Mouse (Mus musculus) CH12.LX (cell line): ENCODE measurements around the gene Dlgap1. TPM values are rescaled to one million over a fixed set of nuclear protein-coding genes. Genes with fewer than 3 reads are reported as not detected.

ENCODE experiments used
- DNase-seq: peaks from one replicate; pipeline ENCODE4 v3.0.0-alpha.2; 2013; ENCODE audit errors: extremely low read depth
- H3K27ac ChIP-seq: 2 replicates; pipeline ENCODE4 v1.5.1; 2012; ENCODE audit warnings: low read depth, mild to moderate bottlenecking, control low read depth, moderate library complexity; ENCODE audit not compliant: insufficient read depth
- H3K27me3 ChIP-seq: replicated peaks from 2 replicates; pipeline ENCODE3; 2012; ENCODE audit warnings: inconsistent platforms
- H3K36me3 ChIP-seq, 2 experiments: replicated peaks in 1 of 2; 2 replicates each; pipeline versions ENCODE3 to v1.6.1; 2012; ENCODE audit warnings: inconsistent platforms in 1 of 2, low read length in 1 of 2, mild to moderate bottlenecking in 1 of 2, mixed read lengths in 1 of 2, moderate library complexity in 1 of 2; ENCODE audit not compliant: control insufficient read depth in 1 of 2, insufficient read depth in 1 of 2
- H3K4me1 ChIP-seq, 2 experiments: 2 replicates each; pipeline ENCODE4 v1.6.1; 2012; ENCODE audit warnings: inconsistent platforms in 1 of 2, moderate library complexity in 1 of 2; ENCODE audit not compliant: insufficient read depth in 2 of 2, control insufficient read depth in 1 of 2
- H3K4me2 ChIP-seq: 2 replicates; pipeline ENCODE4 v1.6.1; 2012; ENCODE audit warnings: low read depth, mild to moderate bottlenecking, control low read depth; ENCODE audit not compliant: poor library complexity, insufficient read depth, severe bottlenecking
- H3K4me3 ChIP-seq, 3 experiments: fragments of 150-350 bp in 1 of 3; sonication (generic) in 1 of 3; replicated peaks in 1 of 3; 2 replicates each; pipeline versions ENCODE3 to v1.5.1; 2011 to 2012; ENCODE audit warnings: low read depth in 2 of 3, low read length in 2 of 3, mild to moderate bottlenecking in 2 of 3, moderate library complexity in 2 of 3, control low read depth in 1 of 3, improper control_type of control experiment in 1 of 3, inconsistent platforms in 1 of 3, mixed read lengths in 1 of 3; ENCODE audit not compliant: poor library complexity in 1 of 3
- H3K79me2 ChIP-seq: replicated peaks from 2 replicates; pipeline ENCODE4 v1.6.1; 2012; ENCODE audit warnings: mild to moderate bottlenecking, moderate library complexity; ENCODE audit not compliant: control insufficient read depth, poor library complexity, insufficient read depth, severe bottlenecking; ENCODE audit errors: extremely low read depth
- H3K9ac ChIP-seq: 2 replicates; pipeline ENCODE4 v1.6.1; 2012; ENCODE audit warnings: low read depth, mild to moderate bottlenecking, control low read depth, moderate library complexity; ENCODE audit not compliant: insufficient read depth
- H3K9me3 ChIP-seq: replicated peaks from 2 replicates; pipeline ENCODE3; 2012; ENCODE audit warnings: low read length, inconsistent platforms, mixed read lengths
- BHLHE40 ChIP-seq: IDR thresholded peaks from 2 replicates; pipeline ENCODE4 v1.6.1; 2011; ENCODE audit warnings: mild to moderate bottlenecking, low read depth, low read length, improper control_type of control experiment
- CHD1 ChIP-seq: IDR thresholded peaks from 2 replicates; pipeline ENCODE4 v1.6.1; 2012; ENCODE audit warnings: low read depth, low read length, improper control_type of control experiment, inconsistent platforms
- CTCF ChIP-seq, 2 experiments: IDR thresholded peaks in 1 of 2; conservative IDR thresholded peaks in 1 of 2; 2 replicates each; pipeline ENCODE4 v1.5.1; 2011 to 2012; ENCODE audit warnings: low read depth in 2 of 2, low read length in 2 of 2, improper control_type of control experiment in 1 of 2, inconsistent platforms in 1 of 2, mild to moderate bottlenecking in 1 of 2, moderate library complexity in 1 of 2
- E2F4 ChIP-seq: IDR thresholded peaks from 2 replicates; pipeline ENCODE4 v1.6.1; 2011; ENCODE audit warnings: low read depth, low read length, improper control_type of control experiment; ENCODE audit not compliant: insufficient replicate concordance
- ELF1 ChIP-seq: IDR thresholded peaks from 2 replicates; pipeline ENCODE4 v1.6.1; 2014; ENCODE audit warnings: low read depth, mild to moderate bottlenecking, inconsistent platforms, low read length, improper control_type of control experiment
- EP300 ChIP-seq: IDR thresholded peaks from 2 replicates; pipeline ENCODE4 v1.6.1; 2011; ENCODE audit warnings: low read length, improper control_type of control experiment
- ETS1 ChIP-seq: conservative IDR thresholded peaks from 2 replicates; pipeline ENCODE4 v1.6.1; 2012; ENCODE audit warnings: low read depth, mild to moderate bottlenecking, inconsistent platforms, low read length, improper control_type of control experiment, moderate library complexity
- GABPA ChIP-seq: IDR thresholded peaks from 2 replicates; pipeline ENCODE4 v1.6.1; 2012; ENCODE audit warnings: low read depth, low read length, improper control_type of control experiment, inconsistent platforms; ENCODE audit not compliant: insufficient replicate concordance
- HCFC1 ChIP-seq: IDR thresholded peaks from 2 replicates; pipeline ENCODE4 v1.6.1; 2012; ENCODE audit warnings: low read depth, mild to moderate bottlenecking, inconsistent platforms, low read length, improper control_type of control experiment
- IRF4 ChIP-seq: IDR thresholded peaks from 2 replicates; pipeline ENCODE4 v1.6.1; 2014; ENCODE audit warnings: low read depth, mild to moderate bottlenecking, inconsistent platforms, low read length, improper control_type of control experiment
- JUND ChIP-seq: conservative IDR thresholded peaks from 2 replicates; pipeline ENCODE4 v1.6.1; 2011; ENCODE audit warnings: low read depth, low read length, improper control_type of control experiment
- KAT2A ChIP-seq: IDR thresholded peaks from 2 replicates; pipeline ENCODE4 v1.6.1; 2012; ENCODE audit warnings: low read length, improper control_type of control experiment, inconsistent platforms; ENCODE audit not compliant: insufficient replicate concordance
- MAFK ChIP-seq: IDR thresholded peaks from 2 replicates; pipeline ENCODE4 v1.6.1; 2011; ENCODE audit warnings: low read length, improper control_type of control experiment; ENCODE audit not compliant: insufficient replicate concordance
- MAX ChIP-seq: IDR thresholded peaks from 2 replicates; pipeline ENCODE4 v1.6.1; 2011; ENCODE audit warnings: low read length, improper control_type of control experiment
- MAZ ChIP-seq: IDR thresholded peaks from 2 replicates; pipeline ENCODE4 v1.6.1; 2012; ENCODE audit warnings: low read depth, mild to moderate bottlenecking, inconsistent platforms, low read length, improper control_type of control experiment, moderate library complexity
- MEF2A ChIP-seq: IDR thresholded peaks from 2 replicates; pipeline ENCODE4 v1.6.1; 2014; ENCODE audit warnings: low read depth, mild to moderate bottlenecking, inconsistent platforms, low read length, improper control_type of control experiment, borderline replicate concordance
- MXI1 ChIP-seq: IDR thresholded peaks from 2 replicates; pipeline ENCODE4 v1.6.1; 2011; ENCODE audit warnings: mild to moderate bottlenecking, low read depth, low read length, improper control_type of control experiment
- MYC ChIP-seq: IDR thresholded peaks from 2 replicates; pipeline ENCODE4 v1.6.1; 2011; ENCODE audit warnings: low read depth, mild to moderate bottlenecking, improper control_type of control experiment, low read length
- NELFE ChIP-seq: IDR thresholded peaks from 2 replicates; pipeline ENCODE4 v1.6.1; 2011; ENCODE audit warnings: low read depth, low read length, improper control_type of control experiment
- NRF1 ChIP-seq: IDR thresholded peaks from 2 replicates; pipeline ENCODE4 v1.6.1; 2014; ENCODE audit warnings: low read depth, mild to moderate bottlenecking, inconsistent platforms, low read length, improper control_type of control experiment, moderate library complexity
- PAX5 ChIP-seq: IDR thresholded peaks from 2 replicates; pipeline ENCODE4 v1.6.1; 2012; ENCODE audit warnings: low read length, inconsistent platforms, mixed read lengths
- POLR2A ChIP-seq: IDR thresholded peaks from 2 replicates; pipeline ENCODE4 v1.6.1; 2011; ENCODE audit warnings: low read depth, mild to moderate bottlenecking, improper control_type of control experiment, low read length
- RAD21 ChIP-seq: IDR thresholded peaks from 2 replicates; pipeline ENCODE4 v1.6.1; 2011; ENCODE audit warnings: low read depth, mild to moderate bottlenecking, low read length, improper control_type of control experiment, moderate library complexity
- RCOR1 ChIP-seq: conservative IDR thresholded peaks from 2 replicates; pipeline ENCODE4 v1.6.1; 2012; ENCODE audit warnings: low read depth, mild to moderate bottlenecking, inconsistent platforms, low read length, improper control_type of control experiment
- UBTF ChIP-seq: IDR thresholded peaks from 2 replicates; pipeline ENCODE4 v1.6.1; 2012; ENCODE audit warnings: low read depth, mild to moderate bottlenecking, inconsistent platforms, low read length, improper control_type of control experiment, moderate library complexity
- USF1 ChIP-seq: IDR thresholded peaks from 2 replicates; pipeline ENCODE4 v1.6.1; 2014; ENCODE audit warnings: low read depth, mild to moderate bottlenecking, inconsistent platforms, low read length, improper control_type of control experiment
- USF2 ChIP-seq: conservative IDR thresholded peaks from 2 replicates; pipeline ENCODE4 v1.6.1; 2011; ENCODE audit warnings: low read depth, low read length, improper control_type of control experiment
- ZC3H11A ChIP-seq: IDR thresholded peaks from 2 replicates; pipeline ENCODE4 v1.6.1; 2012; ENCODE audit warnings: low read depth, mild to moderate bottlenecking, inconsistent platforms, low read length, improper control_type of control experiment
- ZKSCAN1 ChIP-seq: IDR thresholded peaks from 2 replicates; pipeline ENCODE4 v1.6.1; 2012; ENCODE audit warnings: low read depth, inconsistent platforms, low read length, improper control_type of control experiment, borderline replicate concordance
- ZMIZ1 ChIP-seq: IDR thresholded peaks from 2 replicates; pipeline ENCODE4 v1.6.1; 2012; ENCODE audit warnings: low read depth, mild to moderate bottlenecking, inconsistent platforms, low read length, improper control_type of control experiment
- ZNF384 ChIP-seq: IDR thresholded peaks from 2 replicates; pipeline ENCODE4 v1.6.1; 2012; ENCODE audit warnings: low read depth, low read length, improper control_type of control experiment, inconsistent platforms
- dilution Hi-C: fragments of 300-500 bp; cut with MboI; formaldehyde crosslinking; loops from 2 replicates; pipeline ENCODE4 v1.14.3; 2020; ENCODE audit warnings: low sequenced_read_pairs; ENCODE audit not compliant: extremely low pct_unique_long_range_greater_than_20kb, extremely low pct_ligation_motif_present
- in situ Hi-C: fragments of 300-500 bp; cut with MboI; formaldehyde crosslinking; loops from 3 replicates; pipeline ENCODE4 v1.14.3; 2019; ENCODE audit warnings: low sequenced_read_pairs, low pct_ligation_motif_present, low pct_unique_long_range_greater_than_20kb, mixed read lengths
- polyA plus RNA-seq: library from polyadenylated mRNA; unstranded; fragments of >175 nt; gene quantifications from 2 replicates; pipeline ENCODE4 v1.2.1, GENCODE M21; 2012; ENCODE audit warnings: low read depth; ENCODE audit not compliant: insufficient read length
- total RNA-seq, 2 experiments: library from RNA; depleted of rRNA; stranded (reverse); fragments of 300-350 nt in 1 of 2; fragments of >200 nt in 1 of 2; gene quantifications; 2 replicates each; pipeline ENCODE4 v1.2.3; 2012 to 2014

Dlgap1 gene
- total and polyA plus RNA-seq, 3 experiments: 0.51 to 2.7 (median 1.2) TPM

DNA sequence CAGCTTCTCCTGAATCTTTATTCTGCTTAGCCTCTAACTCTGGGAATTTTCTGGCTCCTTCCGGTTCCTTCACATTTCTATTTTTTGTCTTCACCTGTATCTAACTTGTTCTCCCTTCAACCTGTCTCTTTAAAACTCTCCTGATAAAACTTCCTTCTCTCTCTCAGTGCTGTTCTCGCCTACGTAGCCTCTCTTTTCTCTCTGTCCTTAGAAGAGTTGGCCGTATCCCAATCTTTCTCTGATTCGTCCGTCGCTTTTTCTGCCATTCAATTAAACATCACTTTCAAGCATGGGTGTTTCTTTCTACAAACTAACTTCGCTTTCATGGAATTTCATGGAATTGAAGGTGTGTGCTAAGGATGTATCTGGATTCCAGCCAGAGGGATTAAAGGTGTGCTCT is 721.7 kb downstream of the Dlgap1 start:
- no peaks in the 10 kb centered on the region for H3K79me2 ChIP-seq
- TF ChIP-seq E2F4 (no peak), GABPA (no peak), HCFC1 (no peak), EP300 (no peak), USF2 (no peak), MAFK (no peak), ZKSCAN1 (no peak), ZMIZ1 (no peak), KAT2A (no peak), BHLHE40 (no peak), POLR2A (no peak), ZC3H11A (no peak), NRF1 (no peak)
- TF ChIP-seq, all 38 proteins: peak for 0
- no peak overlapping the region for H3K27ac ChIP-seq
- dilution Hi-C loops (no loop called here), in situ Hi-C loops (loop anchor here (25.0 kb wide), 1 partner anchor 153 kb away; no protein-coding TSS in a partner anchor)
- no peaks in the 10 kb centered on the region for H3K27me3 ChIP-seq
- no peaks in the 10 kb centered on the region for H3K9me3 ChIP-seq
- no peak overlapping the region for H3K4me2 ChIP-seq
- H3K4me1 ChIP-seq: peaks cover 0 to 2% of the 10 kb centered on the region in 2 experiments; a peak in 1 of 4 replicates
- no peak for DNase-seq
- no peak overlapping the region for H3K9ac ChIP-seq
- no peak overlapping the region for H3K4me3 ChIP-seq
- H3K36me3 ChIP-seq: no peaks in the 10 kb centered on the region

DNA sequence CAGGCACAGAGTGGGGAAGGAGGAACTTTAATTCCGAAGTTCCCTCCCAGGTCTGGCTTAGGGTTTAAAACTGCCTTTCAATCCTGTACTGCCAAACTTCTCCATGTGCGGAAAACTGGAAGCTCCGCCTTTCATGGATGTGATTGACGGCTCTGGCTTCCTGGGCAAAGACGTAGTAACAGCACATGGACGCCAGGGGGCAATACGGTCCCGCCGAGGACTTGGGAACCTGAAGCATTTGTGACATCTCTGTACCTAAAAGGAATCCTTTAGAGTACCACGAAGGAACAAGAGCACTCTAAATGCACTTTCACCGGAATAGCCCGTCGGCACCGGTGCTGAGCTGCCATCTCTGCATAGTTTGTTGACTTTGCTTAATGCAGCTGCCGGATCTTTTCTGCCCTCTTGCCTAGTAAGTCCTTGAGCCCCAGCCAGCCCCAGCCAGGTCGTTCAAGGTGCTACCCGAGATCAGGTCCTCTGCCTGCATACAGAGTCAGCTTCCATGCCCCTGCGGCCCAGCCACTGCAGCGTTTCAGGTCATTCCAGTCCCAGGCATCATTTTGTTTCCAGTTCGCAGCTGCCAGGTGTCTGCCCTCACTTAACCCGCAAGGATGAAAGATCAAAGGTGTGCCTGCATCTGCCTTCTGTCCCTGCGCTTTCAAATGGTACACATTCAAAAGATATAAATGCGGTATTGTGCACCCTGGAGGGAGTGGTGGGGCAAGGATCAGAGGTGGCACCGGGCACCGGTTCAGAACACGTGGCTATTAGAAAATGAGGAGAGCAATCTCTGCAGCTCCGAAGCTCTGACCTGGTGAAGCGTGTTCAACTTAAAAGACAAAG is 738.3 kb downstream of the Dlgap1 start:
- Histone ChIP-seq H3K4me2 (peak overlapping the region; percentile 67), H3K9me3 (no peaks in the 10 kb centered on the region), H3K4me1 (peaks cover 0 to 15% of the 10 kb centered on the region in 2 experiments; a peak in 2 of 4 replicates), H3K36me3 (no peaks in the 10 kb centered on the region), H3K9ac (no peak overlapping the region), H3K4me3 (peak overlapping the region in 2 of 3 experiments; percentile 5 to 10), H3K27ac (no peak overlapping the region), H3K27me3 (peaks cover 2% of the 10 kb centered on the region), H3K79me2 (no peaks in the 10 kb centered on the region)
- dilution Hi-C loops (no loop called here), in situ Hi-C loops (no loop called here)
- DNase-seq: peak; percentile 74
- TF ChIP-seq RCOR1 (no peak), EP300 (no peak), USF2 (no peak), MEF2A (no peak), MYC (peak; percentile 0; the same call in 1 of the 2 replicates), PAX5 (no peak), IRF4 (no peak), RAD21 (peak; percentile 95), MAZ (no peak), ZKSCAN1 (no peak), MXI1 (peak; percentile 50; the same call in 1 of the 2 replicates), JUND (no peak), NRF1 (no peak), E2F4 (no peak), KAT2A (no peak), ZNF384 (no peak), ETS1 (no peak), UBTF (no peak), USF1 (no peak), NELFE (no peak), ELF1 (no peak; the same call in 1 of the 2 replicates), MAX (peak; percentile 57), CHD1 (no peak), CTCF (conservative IDR thresholded peaks at IDR 0.05 in 1 of 2, IDR thresholded peaks at IDR 0.05 in 1 of 2; ENCODE audit: low read depth in 2 of 2, low read length in 2 of 2) (peak; percentile 90 to 92)
